12 mouse cellular contexts compared by ENCODE assay signal in the genomic region with DNA sequence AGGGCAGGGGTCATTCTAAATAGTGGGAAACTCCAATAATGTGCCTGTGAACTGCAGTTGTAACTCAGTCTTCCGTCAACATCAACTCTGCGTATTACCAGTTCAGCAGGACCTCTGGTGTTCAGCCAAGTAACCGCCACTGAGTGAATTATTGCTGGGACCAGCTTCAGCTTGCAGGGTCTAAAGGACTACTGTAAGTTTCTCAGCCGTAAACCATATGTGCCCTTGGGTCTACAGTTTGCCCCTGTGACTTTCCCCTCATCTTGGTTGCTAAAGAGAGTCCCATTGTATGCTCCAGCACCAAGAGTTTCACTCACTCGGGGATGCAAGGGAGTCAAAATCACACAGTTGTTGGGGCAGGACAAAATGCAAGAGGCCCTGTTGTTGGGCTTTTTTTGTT.
DNase-seq lines count a peak whose midpoint lies in the region; ATAC-seq and TF ChIP-seq lines count a peak whose summit lies in the region.
"Had no signal": no experiment of that assay in that cellular context is flagged by ENCODE, and none has a peak within 500 bp of the region (broad histone marks: within the 10 kb centered on the region; RNA-seq: fewer than 3 reads in every experiment).

No protein-coding gene starts in this region.

- WGBS in embryonic facial prominence, embryonic 14.5 days: 72% methylated on average over 5 of the region's 5 CpGs
- 79% methylated on average over 5 of the region's 5 CpGs for WGBS in embryonic facial prominence, embryonic 10.5 days
- WGBS in lung, embryonic 14.5 days: 30% methylated on average over 5 of the region's 5 CpGs
- 31% methylated on average over 5 of the region's 5 CpGs for WGBS in forebrain, embryonic 14.5 days
- WGBS in limb, embryonic 12.5 days: 38% methylated on average over 5 of the region's 5 CpGs

- TF ChIP-seq CTCF in lung, embryonic 14.5 days (IDR thresholded peaks at IDR 0.05; ENCODE audit: low read depth): peak; percentile 9; the same call in 1 of the 2 replicates

- H3K36me3 ChIP-seq in embryonic facial prominence, embryonic 14.5 days (ENCODE audit: control insufficient read depth, insufficient read depth, low read length): no peaks in the 10 kb centered on the region
- H3K36me3 ChIP-seq in embryonic facial prominence, embryonic 10.5 days (replicated peaks): no peaks in the 10 kb centered on the region
- H3K36me3 ChIP-seq in lung, embryonic 14.5 days (ENCODE audit: insufficient read depth): no peaks in the 10 kb centered on the region
- H3K36me3 ChIP-seq in forebrain, embryonic 14.5 days (ENCODE audit: control insufficient read depth, insufficient read depth, low read length): no peaks in the 10 kb centered on the region
- no peaks in the 10 kb centered on the region for H3K36me3 ChIP-seq in limb, embryonic 12.5 days
- H3K36me3 ChIP-seq: limb, embryonic 15.5 days had no signal

- no peak for ATAC-seq in embryonic facial prominence, embryonic 14.5 days (ENCODE audit: low read depth)
- ATAC-seq in lung, embryonic 14.5 days (ENCODE audit: insufficient read depth): peak; percentile 66
- peak; percentile 74 for ATAC-seq in forebrain, embryonic 14.5 days
- ATAC-seq in limb, embryonic 12.5 days (ENCODE audit: insufficient number of reproducible peaks, insufficient read depth, low FRiP score, low TSS enrichment, low read depth): 0 out of 2 replicates have a peak, but pooled peaks have one; percentile 63

- no peaks in the 10 kb centered on the region for H3K27me3 ChIP-seq in embryonic facial prominence, embryonic 14.5 days (replicated peaks; ENCODE audit: control insufficient read depth, insufficient read depth, low read length)
- H3K27me3 ChIP-seq in embryonic facial prominence, embryonic 10.5 days (replicated peaks; ENCODE audit: low read depth, poor library complexity, severe bottlenecking): no peaks in the 10 kb centered on the region
- no peaks in the 10 kb centered on the region for H3K27me3 ChIP-seq in lung, embryonic 14.5 days (ENCODE audit: insufficient read depth, low read length)
- H3K27me3 ChIP-seq in forebrain, embryonic 14.5 days (replicated peaks; ENCODE audit: control insufficient read depth, insufficient read depth, low read length): no peaks in the 10 kb centered on the region
- 0 out of 2 replicates have a peak, but pooled peaks cover 3% of the 10 kb centered on the region for H3K27me3 ChIP-seq in limb, embryonic 12.5 days
- H3K27me3 ChIP-seq: limb, embryonic 15.5 days had no signal

- peaks cover 2% of the 10 kb centered on the region; the same call in 1 of the 2 replicates for H3K4me1 ChIP-seq in embryonic facial prominence, embryonic 14.5 days (ENCODE audit: control insufficient read depth, insufficient read depth, low read length)
- H3K4me1 ChIP-seq in embryonic facial prominence, embryonic 10.5 days: peaks cover 20% of the 10 kb centered on the region
- no peaks in the 10 kb centered on the region for H3K4me1 ChIP-seq in lung, embryonic 14.5 days (ENCODE audit: insufficient read depth)
- peaks cover 9% of the 10 kb centered on the region; the same call in 1 of the 2 replicates for H3K4me1 ChIP-seq in forebrain, embryonic 14.5 days (ENCODE audit: control insufficient read depth, insufficient read depth, low read length)
- H3K4me1 ChIP-seq in limb, embryonic 12.5 days (replicated peaks): peaks cover 23% of the 10 kb centered on the region
- H3K4me1 ChIP-seq: limb, embryonic 15.5 days had no signal

- H3K9me3 ChIP-seq in embryonic facial prominence, embryonic 14.5 days (ENCODE audit: control insufficient read depth, low read length): no peaks in the 10 kb centered on the region
- no peaks in the 10 kb centered on the region for H3K9me3 ChIP-seq in embryonic facial prominence, embryonic 10.5 days
- no peaks in the 10 kb centered on the region for H3K9me3 ChIP-seq in lung, embryonic 14.5 days (ENCODE audit: low read depth, low read length)
- H3K9me3 ChIP-seq in forebrain, embryonic 14.5 days (replicated peaks; ENCODE audit: control insufficient read depth, low read length): no peaks in the 10 kb centered on the region
- no peaks in the 10 kb centered on the region for H3K9me3 ChIP-seq in limb, embryonic 12.5 days
- H3K9me3 ChIP-seq: limb, embryonic 15.5 days had no signal

- no peak overlapping the region for H3K4me2 ChIP-seq in embryonic facial prominence, embryonic 14.5 days (ENCODE audit: low read depth, low read length)
- no peak overlapping the region for H3K4me2 ChIP-seq in lung, embryonic 14.5 days
- no peak overlapping the region for H3K4me2 ChIP-seq in forebrain, embryonic 14.5 days (ENCODE audit: low read length)
- H3K4me2 ChIP-seq in limb, embryonic 12.5 days: no peak overlapping the region
- H3K4me2 ChIP-seq: limb, embryonic 15.5 days had no signal

- no peak overlapping the region for H3K27ac ChIP-seq in embryonic facial prominence, embryonic 14.5 days (replicated peaks; ENCODE audit: low read depth, low read length)
- no peak overlapping the region for H3K27ac ChIP-seq in embryonic facial prominence, embryonic 10.5 days (replicated peaks)
- no peak overlapping the region for H3K27ac ChIP-seq in lung, embryonic 14.5 days (ENCODE audit: low read depth)
- H3K27ac ChIP-seq in forebrain, embryonic 14.5 days (ENCODE audit: low read depth, low read length): peak overlapping the region; percentile 74
- no peak overlapping the region for H3K27ac ChIP-seq in limb, embryonic 12.5 days
- H3K27ac ChIP-seq: limb, embryonic 15.5 days had no signal

- H3K9ac ChIP-seq in embryonic facial prominence, embryonic 14.5 days (ENCODE audit: low read depth, low read length): no peak overlapping the region
- no peak overlapping the region for H3K9ac ChIP-seq in lung, embryonic 14.5 days
- no peak overlapping the region for H3K9ac ChIP-seq in forebrain, embryonic 14.5 days (ENCODE audit: low read length)
- no peak overlapping the region for H3K9ac ChIP-seq in limb, embryonic 12.5 days (replicated peaks)
- H3K9ac ChIP-seq: limb, embryonic 15.5 days had no signal

- H3K4me3 ChIP-seq in embryonic facial prominence, embryonic 14.5 days (ENCODE audit: low read depth, low read length): no peak overlapping the region
- H3K4me3 ChIP-seq in embryonic facial prominence, embryonic 10.5 days: no peak overlapping the region
- no peak overlapping the region for H3K4me3 ChIP-seq in lung, embryonic 14.5 days (ENCODE audit: low read depth, low read length)
- H3K4me3 ChIP-seq in forebrain, embryonic 14.5 days (ENCODE audit: low read depth, low read length): no peak overlapping the region
- H3K4me3 ChIP-seq in limb, embryonic 12.5 days (replicated peaks): no peak overlapping the region
- H3K4me3 ChIP-seq: limb, embryonic 15.5 days had no signal

- peak; percentile 36 for DNase-seq in embryonic facial prominence, embryonic 14.5 days (ENCODE audit: low spot score)
- DNase-seq in embryonic facial prominence, embryonic 10.5 days (ENCODE audit: low spot score): no peak
- DNase-seq in lung, embryonic 14.5 days: peak; percentile 75
- DNase-seq in lung, postnatal 36 days: no peak
- peak; percentile 68 for DNase-seq in forebrain, embryonic 14.5 days (ENCODE audit: low spot score)
- no peak for DNase-seq in frontal cortex, adult 2 months (ENCODE audit: extremely low spot score in 1 of 2, low spot score in 1 of 2)
- no peak for DNase-seq in cerebellum, adult 18-20 months
- DNase-seq: layer of hippocampus, adult 9-11 months; lung, postnatal 10 days; right cerebral cortex, adult 18-20 months had no signal

Comparison
In these comparisons a context has a peak if more than half of its experiments do, and no peak if none do; other contexts are left out.
1. DNase-seq: peak in embryonic facial prominence, embryonic 14.5 days (single experiment), lung, embryonic 14.5 days (single experiment) and forebrain, embryonic 14.5 days (single experiment); none in embryonic facial prominence, embryonic 10.5 days (single experiment), lung, postnatal 36 days (single experiment), frontal cortex, adult 2 months (0 of 2) and cerebellum, adult 18-20 months (0 of 2).